Mouse (Mus musculus): ENCODE results near the gene Lgr4.

Lgr4 gene

GRCm38 (mm10) chr2:110020430-110020829 is 103.0 kb downstream of the Lgr4 start:
- H3K27me3 ChIP-seq (ENCODE audit: control insufficient read depth, insufficient read depth, low read length, poor library complexity, severe bottlenecking), result no peaks in the 10 kb centered on the region
- no peak for DNase-seq (ENCODE audit: low read depth, low spot score)

DNA sequence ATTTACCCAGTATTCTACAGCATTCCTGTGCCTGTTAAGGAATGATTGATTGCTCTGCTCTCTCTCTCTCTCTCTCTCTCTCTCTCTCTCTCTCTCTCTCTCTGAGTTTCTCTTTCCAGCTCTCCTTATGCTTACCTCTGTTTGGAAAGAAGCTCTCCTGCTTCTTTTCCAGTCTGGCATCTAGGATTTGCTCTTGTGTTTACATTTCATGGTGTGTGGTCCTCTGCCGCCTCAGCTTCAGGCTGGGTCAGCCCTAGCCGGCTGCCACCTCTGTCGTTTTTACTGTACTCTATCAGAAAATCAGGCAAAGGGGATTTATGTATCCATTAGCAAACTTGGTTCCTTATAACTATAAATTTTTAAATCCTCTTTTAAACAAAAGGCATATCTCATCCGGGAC is 118.8 kb downstream of the Lgr4 start:
- Histone ChIP-seq H3K36me3 (ENCODE audit: control insufficient read depth, insufficient read depth, low read length, poor library complexity, severe bottlenecking) (0 out of 2 replicates have a peak, but pooled peaks cover 2% of the 10 kb centered on the region), H3K27me3 (ENCODE audit: control insufficient read depth, insufficient read depth, low read length, poor library complexity, severe bottlenecking) (no peaks in the 10 kb centered on the region)
- DNase-seq (ENCODE audit: low read depth, low spot score), result no peak

More at GRCm38 (mm10) chr2:110020430-110020829, 103.0 kb downstream of the Lgr4 start:
- H3K36me3 ChIP-seq (ENCODE audit: control insufficient read depth, insufficient read depth, low read length, poor library complexity, severe bottlenecking), result no peaks in the 10 kb centered on the region

DNA sequence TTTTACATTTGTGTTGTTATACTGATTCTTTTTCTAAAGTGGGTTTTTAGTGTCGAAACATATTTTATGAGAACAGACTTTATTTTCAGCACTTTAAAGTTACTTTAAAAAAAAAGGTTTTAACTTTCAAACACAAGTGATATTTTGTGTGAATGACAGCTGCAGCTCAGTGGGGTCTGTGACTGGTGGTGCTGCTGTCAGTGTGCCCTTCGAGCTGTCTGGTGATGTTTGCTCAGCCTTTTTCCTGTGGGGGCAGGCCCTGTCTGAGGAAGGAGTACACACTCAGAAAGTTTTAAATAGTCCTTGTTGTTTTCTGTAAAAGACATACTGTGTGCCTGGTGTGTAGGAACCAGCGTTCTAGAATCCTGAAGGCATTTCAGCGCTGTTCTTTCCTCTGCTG is 119.2 kb downstream of the Lgr4 start:
- DNase-seq (ENCODE audit: low read depth, low spot score), result no peak
- Histone ChIP-seq H3K27me3 (ENCODE audit: control insufficient read depth, insufficient read depth, low read length, poor library complexity, severe bottlenecking) (no peaks in the 10 kb centered on the region), H3K36me3 (ENCODE audit: control insufficient read depth, insufficient read depth, low read length, poor library complexity, severe bottlenecking) (0 out of 2 replicates have a peak, but pooled peaks cover 2% of the 10 kb centered on the region)

GRCm38 (mm10) chr2:110037221-110037620 is 119.8 kb downstream of the Lgr4 start:
- Histone ChIP-seq H3K27me3 (ENCODE audit: control insufficient read depth, insufficient read depth, low read length, poor library complexity, severe bottlenecking) (no peaks in the 10 kb centered on the region), H3K36me3 (ENCODE audit: control insufficient read depth, insufficient read depth, low read length, poor library complexity, severe bottlenecking) (0 out of 2 replicates have a peak, but pooled peaks cover 2% of the 10 kb centered on the region)
- DNase-seq (ENCODE audit: low read depth, low spot score), result no peak

- H3K27me3 ChIP-seq (ENCODE audit: control insufficient read depth, insufficient read depth, low read length, poor library complexity, severe bottlenecking), result no peaks in the 10 kb centered on the region
- 0 out of 2 replicates have a peak, but pooled peaks cover 2% of the 10 kb centered on the region for H3K36me3 ChIP-seq (ENCODE audit: control insufficient read depth, insufficient read depth, low read length, poor library complexity, severe bottlenecking)
- no peak for DNase-seq (ENCODE audit: low read depth, low spot score)
Observed at GRCm38 (mm10) chr2:110038341-110038740, 120.9 kb downstream of the Lgr4 start.

DNA sequence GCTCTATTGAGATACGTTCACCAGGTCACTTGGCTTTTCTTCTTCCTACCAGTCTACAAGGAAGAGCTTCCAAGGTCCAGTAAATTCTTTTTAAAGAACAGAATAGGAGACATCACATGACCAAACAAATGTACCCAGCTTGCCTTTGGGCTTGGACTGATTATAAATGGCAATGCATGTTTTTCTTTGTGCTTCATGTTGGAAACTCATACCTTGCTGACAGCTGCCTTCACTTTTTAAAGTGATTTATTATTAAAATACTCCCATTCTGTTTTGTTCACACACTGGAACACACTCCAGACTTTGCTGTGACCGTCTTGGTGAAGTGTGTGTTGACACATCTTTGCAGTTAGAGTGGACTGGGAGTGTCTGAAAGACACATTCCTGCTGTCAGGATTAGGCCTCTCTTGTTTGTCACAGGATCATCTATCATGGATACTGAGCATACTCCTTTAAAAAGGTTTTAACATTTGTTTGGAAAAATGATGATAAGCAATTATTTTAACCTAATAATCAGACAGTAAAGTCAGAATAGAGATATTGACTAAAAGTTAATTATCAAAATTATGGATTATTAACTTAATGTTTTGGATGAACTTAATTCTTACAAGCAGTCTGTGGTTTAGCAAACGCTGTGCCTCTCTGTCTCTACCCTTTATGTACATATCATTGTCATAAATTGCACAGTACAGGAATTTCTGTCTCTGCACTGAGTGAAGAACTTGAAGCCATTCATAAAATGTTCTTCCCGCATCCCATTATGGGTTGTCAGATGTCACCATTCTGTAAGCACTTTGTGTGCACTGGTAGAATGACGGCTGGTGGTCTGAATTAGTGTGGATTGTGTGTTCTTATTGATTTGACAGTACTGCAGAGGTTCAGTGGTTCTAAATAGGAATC is 125.7 kb downstream of the Lgr4 start:
- Histone ChIP-seq H3K36me3 (ENCODE audit: control insufficient read depth, insufficient read depth, low read length, poor library complexity, severe bottlenecking) (no peaks in the 10 kb centered on the region), H3K27me3 (ENCODE audit: control insufficient read depth, insufficient read depth, low read length, poor library complexity, severe bottlenecking) (no peaks in the 10 kb centered on the region)
- no peak for DNase-seq (ENCODE audit: low read depth, low spot score)

GRCm38 (mm10) chr2:110058424-110058823 is 141.0 kb downstream of the Lgr4 start:
- Histone ChIP-seq H3K27me3 (ENCODE audit: control insufficient read depth, insufficient read depth, low read length, poor library complexity, severe bottlenecking) (no peaks in the 10 kb centered on the region), H3K36me3 (ENCODE audit: control insufficient read depth, insufficient read depth, low read length, poor library complexity, severe bottlenecking) (no peaks in the 10 kb centered on the region)
- DNase-seq (ENCODE audit: low read depth, low spot score), result no peak

GRCm38 (mm10) chr2:110063131-110063530 is 145.7 kb downstream of the Lgr4 start:
- H3K36me3 ChIP-seq (ENCODE audit: control insufficient read depth, insufficient read depth, low read length, poor library complexity, severe bottlenecking), result no peaks in the 10 kb centered on the region
- DNase-seq (ENCODE audit: low read depth, low spot score), result no peak
- H3K27me3 ChIP-seq (ENCODE audit: control insufficient read depth, insufficient read depth, low read length, poor library complexity, severe bottlenecking), result no peaks in the 10 kb centered on the region

Measured in splenic B cell, adult 2 months (primary cell).